Mouse (Mus musculus) urinary bladder, postnatal 10 days (tissue): ENCODE results near the gene Nudt15.

Experiments used
- DNase-seq: peaks from one replicate; pipeline ENCODE4 v3.0.0; 2022; ENCODE audit warnings: low spot score

The Nudt15 gene

DNA sequence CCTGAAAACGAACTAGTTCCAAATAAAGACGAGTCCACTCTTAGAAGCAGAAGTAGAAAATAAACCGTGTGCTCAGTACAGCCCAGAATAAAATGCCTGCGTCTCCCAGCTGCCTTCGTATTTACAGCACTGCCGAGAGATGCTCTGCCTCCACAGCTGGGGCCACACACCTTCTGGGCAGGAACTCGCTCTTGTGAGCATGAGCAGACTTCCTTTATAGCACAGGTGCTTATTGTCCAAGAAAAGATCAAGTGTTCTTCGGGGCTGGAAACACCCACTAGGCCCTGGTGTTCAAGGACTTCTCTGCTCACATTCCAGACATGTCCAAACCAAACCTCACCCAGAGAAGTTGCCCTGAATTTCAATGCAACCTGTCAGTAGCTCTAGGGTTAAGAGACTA is 77.4 kb downstream of the Nudt15 start:
- no peak for DNase-seq

DNA sequence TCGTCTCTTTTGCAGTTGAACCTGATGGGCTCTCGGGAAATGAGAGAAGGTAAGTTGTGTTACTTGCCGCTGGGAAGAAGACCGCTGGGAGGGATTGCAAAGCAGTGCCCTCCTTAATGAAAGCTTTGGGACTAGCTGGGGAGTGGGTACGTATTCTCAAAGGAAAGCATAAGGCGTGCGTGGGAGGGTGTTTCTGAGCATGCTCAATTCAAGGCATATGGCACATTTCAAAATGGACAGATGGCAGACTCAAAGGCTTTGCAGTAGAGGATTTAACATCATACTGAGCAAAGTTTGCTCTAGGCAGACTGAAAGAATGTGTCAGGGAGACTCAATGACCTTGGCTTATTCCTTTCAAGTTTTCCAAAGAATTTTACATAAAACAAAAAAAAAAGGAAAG is 78.5 kb downstream of the Nudt15 start:
- no peak for DNase-seq
